Mouse (Mus musculus) stomach, embryonic 14.5 days (tissue): Measurements from ENCODE around the gene Tshr. TPM values are rescaled to one million over a fixed set of nuclear protein-coding genes. Genes with fewer than 3 reads are reported as not detected.

Experiments
- ATAC-seq: fragments of 200-750 bp; cut with Nextera tagmentation; 2 replicates; pipeline ENCODE4 v1.8.0; 2017; ENCODE audit warnings: low read depth, moderate TSS enrichment; ENCODE audit not compliant: insufficient number of reproducible peaks, insufficient read depth, low FRiP score
- H3K27ac ChIP-seq: fragments of 300-500 bp; sonication (generic); 2 replicates; pipeline ENCODE4 v1.5.1; 2014; ENCODE audit warnings: mild to moderate bottlenecking, low read length, moderate library complexity, mixed read lengths
- H3K27me3 ChIP-seq: fragments of 300-500 bp; sonication (generic); 2 replicates; pipeline ENCODE4 v1.6.1; 2014; ENCODE audit warnings: low read length, control low read depth, mixed read lengths; ENCODE audit not compliant: control insufficient read depth, insufficient read depth
- H3K36me3 ChIP-seq: fragments of 300-500 bp; sonication (generic); 2 replicates; pipeline ENCODE4 v1.6.1; 2014; ENCODE audit warnings: mild to moderate bottlenecking, control low read depth, low read length, moderate library complexity, mixed read lengths; ENCODE audit not compliant: control insufficient read depth, insufficient read depth
- H3K4me1 ChIP-seq: fragments of 300-500 bp; sonication (generic); 2 replicates; pipeline ENCODE4 v1.6.1; 2014; ENCODE audit warnings: low read length, control low read depth, mixed read lengths; ENCODE audit not compliant: control insufficient read depth, insufficient read depth
- H3K4me2 ChIP-seq: fragments of 300-500 bp; sonication (generic); replicated peaks from 2 replicates; pipeline ENCODE4 v1.6.1; 2014; ENCODE audit warnings: low read depth, low read length, control low read depth
- H3K4me3 ChIP-seq: fragments of 300-500 bp; sonication (generic); 2 replicates; pipeline ENCODE4 v1.5.1; 2014; ENCODE audit warnings: low read depth, low read length, control low read depth
- H3K9ac ChIP-seq: fragments of 300-500 bp; sonication (generic); replicated peaks from 2 replicates; pipeline ENCODE4 v1.6.1; 2014; ENCODE audit warnings: low read depth, mild to moderate bottlenecking, control low read depth, low read length, moderate library complexity, mixed read lengths
- H3K9me3 ChIP-seq: fragments of 300-500 bp; sonication (generic); 2 replicates; pipeline ENCODE4 v1.6.1; 2016; ENCODE audit warnings: low read depth, low read length, control low read depth; ENCODE audit not compliant: control insufficient read depth
- WGBS: fragments of 180-500 bp; shearing (Covaris S2); extraction: QIAGEN DNeasy Blood & Tissue Kit; methylation state at CpG from one replicate; pipeline ENCODE4 v1.1.7; 2014; 5-methylcytosine and 5-hydroxymethylcytosine counted together
- polyA plus RNA-seq: library from polyadenylated mRNA; unstranded; fragments of >200 nt; fragmentation: Nextera tagmentation; extraction: Ambion mirVana; gene quantifications from 2 replicates; pipeline ENCODE4 v1.2.1, GENCODE M21; 2014

Tshr gene
- polyA plus RNA-seq, 1 experiment from 2014 or later: 0.56 TPM

- no peaks in the 10 kb centered on the region for H3K27me3 ChIP-seq
- no peak for ATAC-seq
- H3K36me3 ChIP-seq: no peaks in the 10 kb centered on the region
- H3K4me3 ChIP-seq: no peak overlapping the region
- H3K4me1 ChIP-seq: peaks cover 11% of the 10 kb centered on the region
- no peak overlapping the region for H3K9ac ChIP-seq
- no peak overlapping the region for H3K4me2 ChIP-seq
- H3K27ac ChIP-seq: no peak overlapping the region
- H3K9me3 ChIP-seq: no peaks in the 10 kb centered on the region
- 98% methylated on average over 3 of the region's 3 CpGs for WGBS
These were observed 207.8 kb downstream of the Tshr start for GRCm38 (mm10) chr12:91592128-91592527.

Other genes with a start within 250 kb of the Tshr start
- 8.4 and 10.2 TPM in 2 replicates for gene Cep128, start 154 bp upstream of the Tshr start, polyA plus RNA-seq
- 36.9 and 37.6 TPM in 2 replicates for gene Gtf2a1, start 205.9 kb downstream of the Tshr start, polyA plus RNA-seq